Mouse (Mus musculus) spleen, adult 2 months (tissue): ENCODE measurements around the gene Setd4.

Experiments
- CTCF ChIP-seq: fragments of 200-500 bp; IDR thresholded peaks from 2 replicates; pipeline ENCODE4 v1.5.1; 2011; ENCODE audit warnings: mild to moderate bottlenecking, inconsistent platforms; ENCODE audit not compliant: insufficient read depth, insufficient read length, insufficient replicate concordance; ENCODE audit errors: extremely low read depth
- POLR2A ChIP-seq: fragments of 200-500 bp; IDR thresholded peaks from 2 replicates; pipeline ENCODE4 v1.6.1; 2011; ENCODE audit warnings: low read depth, low read length, inconsistent platforms

- TF ChIP-seq POLR2A (no peak), CTCF (no peak)
Measured at GRCm38 (mm10) chr16:93573434-93573833, 30.4 kb downstream of the Setd4 start.
